Mouse (Mus musculus): ENCODE results near the gene Tas2r109. TPM values are rescaled to one million over a fixed set of nuclear protein-coding genes. Genes with fewer than 3 reads are reported as not detected.
"Not testable (repeated sequence)": the region's sequence is repeated elsewhere in the genome, so short reads cannot be mapped to it uniquely, and the experiment has no call there.

Gene Tas2r109
- polyA plus RNA-seq (2015; fragmentation: Nextera tagmentation; extraction: Ambion mirVana): not detected in 2 replicates

DNA sequence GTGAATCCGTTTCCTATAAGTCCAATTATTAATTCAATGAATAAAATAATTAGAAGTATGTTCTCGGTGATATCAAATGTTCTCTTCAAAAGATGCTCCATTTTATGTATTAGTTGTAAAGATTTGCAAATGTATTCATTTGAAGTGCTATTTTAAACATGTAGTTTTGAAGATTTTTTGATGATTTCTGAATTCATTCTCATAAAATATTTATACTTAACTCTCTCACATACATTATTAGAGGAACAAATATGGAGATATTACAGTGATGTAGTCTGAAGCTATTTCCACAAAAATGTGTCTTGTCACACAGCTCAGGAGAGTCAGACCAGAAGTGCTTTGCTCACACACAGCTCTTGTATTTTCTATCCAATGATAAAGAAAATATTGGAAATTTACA lies at the start of gene Tas2r109:
TSS of gene Tas2r109 (minus strand) at position 101 of the 400 bp plus-strand sequence.
- no peak for DNase-seq (ENCODE audit: low spot score)

- no peak for DNase-seq (ENCODE audit: low spot score)
These were observed 22.9 kb downstream of the Tas2r109 start, which contains the start of gene Tas2r131 for GRCm38 (mm10) chr6:132957819-132958218. TSS of gene Tas2r131 (minus strand) at chr6:132957919.

GRCm38 (mm10) chr6:132950802-132951201 lies 30.0 kb downstream of the Tas2r109 start, which contains the start of gene Tas2r129:
TSS of gene Tas2r129 (plus strand) at chr6:132951102.
- DNase-seq (ENCODE audit: low spot score): no peak

DNA sequence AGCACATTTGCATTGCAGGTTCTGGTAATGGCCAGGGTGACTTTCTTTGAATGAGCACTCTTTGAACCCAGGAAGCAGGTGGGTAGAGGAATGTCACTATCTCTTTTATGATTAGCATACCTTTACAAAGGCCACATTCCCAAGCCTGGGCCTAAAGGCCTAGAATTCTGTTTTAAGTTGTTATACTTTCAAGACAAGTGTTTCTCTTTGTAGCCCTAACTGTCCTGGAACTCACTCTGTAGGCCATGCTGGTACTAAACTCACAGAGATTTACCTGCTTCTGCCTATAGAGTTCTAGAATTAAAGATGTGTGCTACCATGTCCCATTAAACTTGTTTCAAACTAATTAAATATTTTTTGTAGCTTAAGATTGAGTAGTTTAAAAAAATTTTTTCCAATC lies 39.4 kb downstream of the Tas2r109 start:
- not testable (repeated sequence) for DNase-seq (ENCODE audit: low spot score)

Other genes with a start within 250 kb of the Tas2r109 start
- not detected in 2 replicates for gene Tas2r115, start 242.9 kb downstream of the Tas2r109 start, polyA plus RNA-seq (2015; fragmentation: Nextera tagmentation; extraction: Ambion mirVana)
- not detected in 2 replicates for gene Tas2r124, start 226.2 kb downstream of the Tas2r109 start, polyA plus RNA-seq (2015; fragmentation: Nextera tagmentation; extraction: Ambion mirVana)
- not detected in 2 replicates for gene Tas2r102, start 218.8 kb downstream of the Tas2r109 start, polyA plus RNA-seq (2015; fragmentation: Nextera tagmentation; extraction: Ambion mirVana)
- gene Tas2r136, start 202.8 kb downstream of the Tas2r109 start, polyA plus RNA-seq (2015; fragmentation: Nextera tagmentation; extraction: Ambion mirVana): not detected in 2 replicates
- gene Tas2r117, start 178.1 kb downstream of the Tas2r109 start, polyA plus RNA-seq (2015; fragmentation: Nextera tagmentation; extraction: Ambion mirVana): not detected in 2 replicates
- not detected in 2 replicates for gene Tas2r123, start 133.8 kb downstream of the Tas2r109 start, polyA plus RNA-seq (2015; fragmentation: Nextera tagmentation; extraction: Ambion mirVana)
- gene Tas2r116, start 125.5 kb downstream of the Tas2r109 start, polyA plus RNA-seq (2015; fragmentation: Nextera tagmentation; extraction: Ambion mirVana): not detected in 2 replicates
- gene Tas2r110, start 113.0 kb downstream of the Tas2r109 start, polyA plus RNA-seq (2015; fragmentation: Nextera tagmentation; extraction: Ambion mirVana): not detected in 2 replicates
- not detected in 2 replicates for gene Tas2r113, start 88.0 kb downstream of the Tas2r109 start, polyA plus RNA-seq (2015; fragmentation: Nextera tagmentation; extraction: Ambion mirVana)
- not detected in 2 replicates for gene Tas2r125, start 71.3 kb downstream of the Tas2r109 start, polyA plus RNA-seq (2015; fragmentation: Nextera tagmentation; extraction: Ambion mirVana)
- 0.14 TPM in 1 of 2 replicates, not detected in the other for gene Tas2r129, start 29.9 kb downstream of the Tas2r109 start, polyA plus RNA-seq (2015; fragmentation: Nextera tagmentation; extraction: Ambion mirVana)
- not detected in 2 replicates for gene Tas2r131, start 23.0 kb downstream of the Tas2r109 start, polyA plus RNA-seq (2015; fragmentation: Nextera tagmentation; extraction: Ambion mirVana)
- not detected in 2 replicates for gene Tas2r103, start 56.1 kb upstream of the Tas2r109 start, polyA plus RNA-seq (2015; fragmentation: Nextera tagmentation; extraction: Ambion mirVana)
- not detected in 2 replicates for gene Tas2r140, start 74.9 kb upstream of the Tas2r109 start, polyA plus RNA-seq (2015; fragmentation: Nextera tagmentation; extraction: Ambion mirVana)
- gene Smim10l1, start 123.9 kb upstream of the Tas2r109 start, polyA plus RNA-seq (2015; fragmentation: Nextera tagmentation; extraction: Ambion mirVana): 50.6 and 51.2 TPM in 2 replicates

Data from thymus, postnatal 0 days (tissue).